27 mouse cellular contexts compared by ENCODE assay signal in genomic region chr1:189015372-189015771, GRCm38 (mm10). TPM values are rescaled to one million over a fixed set of nuclear protein-coding genes. Genes with fewer than 3 reads are reported as not detected.
DNase-seq lines count a peak whose midpoint lies in the region; ATAC-seq lines count a peak whose summit lies in the region.
"Had no signal": no experiment of that assay in that cellular context is flagged by ENCODE, and none has a peak within 500 bp of the region (broad histone marks: within the 10 kb centered on the region; RNA-seq: fewer than 3 reads in every experiment).

No protein-coding gene starts in this region.

- H3K4me1 ChIP-seq in kidney, embryonic 15.5 days, result peaks cover 17% of the 10 kb centered on the region

- DNase-seq in embryo, embryonic 10 days (ENCODE audit: low spot score), result peak; percentile 43
- DNase-seq in embryo, embryonic 9.5 days (ENCODE audit: extremely low spot score), result no peak
- peak; percentile 61 for DNase-seq in left cerebral cortex, adult 11 months (ENCODE audit: low spot score)
- no peak for DNase-seq in left cerebral cortex, postnatal 36 days (ENCODE audit: low spot score in 2 of 2)
- peak; percentile 93 for DNase-seq in brain, adult 2 months (ENCODE audit: low read depth, low spot score)
- peak; percentile 18 for DNase-seq in embryo, embryonic 11 days
- no peak for DNase-seq in heart, adult 9 months (ENCODE audit: low spot score in 2 of 2)
- DNase-seq: adrenal gland, adult 2 months; B cell, adult 2 months; cerebellum, postnatal 36 days; gastrocnemius, adult 2 months; kidney, adult 9 months; kidney, postnatal 25 days; liver, postnatal 0 days had no signal

- intact Hi-C loops in left cerebral cortex, postnatal 36 days (cut with DNase I), result no loop called here

- H3K36me3 ChIP-seq in kidney, embryonic 15.5 days, result no peaks in the 10 kb centered on the region
- H3K36me3 ChIP-seq: embryonic facial prominence, embryonic 13.5 days; forebrain, embryonic 12.5 days; G1E; heart, embryonic 10.5 days; limb, embryonic 12.5 days had no signal

- 0 out of 2 replicates have a peak, but pooled peaks cover 3% of the 10 kb centered on the region for H3K27me3 ChIP-seq in kidney, embryonic 15.5 days
- H3K27me3 ChIP-seq: CH12.LX had no signal

- 79% methylated on average over 2 of the region's 2 CpGs for WGBS in kidney, embryonic 15.5 days

- H3K9me3 ChIP-seq in kidney, embryonic 15.5 days (replicated peaks), result no peaks in the 10 kb centered on the region
- H3K9me3 ChIP-seq: embryonic facial prominence, embryonic 13.5 days; forebrain, embryonic 12.5 days; G1E; heart, embryonic 10.5 days; limb, embryonic 12.5 days had no signal

- no peak overlapping the region for H3K9ac ChIP-seq in kidney, embryonic 15.5 days
- H3K9ac ChIP-seq: embryonic facial prominence, embryonic 13.5 days; forebrain, embryonic 12.5 days; limb, embryonic 12.5 days; liver, postnatal 0 days had no signal

- ATAC-seq in kidney, embryonic 15.5 days (replicated peaks; ENCODE audit: low FRiP score), result no peak
- ATAC-seq: hindbrain, postnatal 0 days; intestine, embryonic 16.5 days; liver, postnatal 0 days; lung, postnatal 0 days had no signal

- H3K4me2 ChIP-seq in kidney, embryonic 15.5 days, result no peak overlapping the region
- H3K4me2 ChIP-seq: embryonic facial prominence, embryonic 13.5 days; forebrain, embryonic 12.5 days; limb, embryonic 12.5 days; liver, embryonic 11.5 days; midbrain, embryonic 11.5 days had no signal

- no peak overlapping the region for H3K4me3 ChIP-seq in kidney, embryonic 15.5 days (replicated peaks)
- H3K4me3 ChIP-seq: embryonic facial prominence, embryonic 13.5 days; erythroblast, embryonic 14.5 days; forebrain, embryonic 12.5 days; gastrocnemius, adult 2 months; heart, embryonic 10.5 days; limb, embryonic 12.5 days had no signal

- no peak overlapping the region for H3K27ac ChIP-seq in kidney, embryonic 15.5 days
- H3K27ac ChIP-seq: embryonic facial prominence, embryonic 13.5 days; forebrain, embryonic 12.5 days; gastrocnemius, adult 2 months; heart, embryonic 10.5 days; hindbrain, postnatal 0 days; limb, embryonic 12.5 days had no signal

RNA-seq across cellular contexts. Expression of gene Kctd3, which starts 7.7 kb away (rescaled TPM):
- 10 to 100 TPM; 95.0 to 97.8 TPM for total RNA-seq in left cerebral cortex, postnatal 36 days (2021)
- 28.5 and 29.0 TPM in 2 replicates for polyA plus RNA-seq in kidney, embryonic 15.5 days (2015; fragmentation: Nextera tagmentation; extraction: Ambion mirVana)

Comparison
In these comparisons a context has a peak if more than half of its experiments do, and no peak if none do; other contexts are left out.
1. DNase-seq: peak in embryo, embryonic 10 days (single experiment), left cerebral cortex, adult 11 months (single experiment), brain, adult 2 months (single experiment) and embryo, embryonic 11 days (single experiment); none in embryo, embryonic 9.5 days (single experiment), left cerebral cortex, postnatal 36 days (0 of 2) and heart, adult 9 months (0 of 2).